Mouse (Mus musculus): Measurements from ENCODE around the gene Gm6525. TPM values are rescaled to one million over a fixed set of nuclear protein-coding genes. Genes with fewer than 3 reads are reported as not detected.

Gene Gm6525
- 2.9 TPM in 1 of 2 replicates, not detected in the other for polyA plus RNA-seq (2012; ENCODE audit: insufficient read depth, insufficient read length, missing spikeins)

GRCm38 (mm10) chr3:84173581-84174154, at the start of gene Gm6525:
TSS of gene Gm6525 (plus strand) at chr3:84174104.
- no peak within 1 kb of the TSS for H3K4me3 ChIP-seq (ENCODE audit: insufficient read depth, low read depth, low read length)
- H3K4me1 ChIP-seq (ENCODE audit: control insufficient read depth, insufficient read depth, insufficient read length, low read length) = no peaks in the 10 kb centered on the region
- no peak within 1 kb of the TSS for H3K27ac ChIP-seq (replicated peaks; ENCODE audit: low read depth, low read length)

- Histone ChIP-seq H3K27ac (replicated peaks; ENCODE audit: low read depth, low read length) (no peak overlapping the region), H3K4me1 (ENCODE audit: control insufficient read depth, insufficient read depth, insufficient read length, low read length) (peaks cover 6% of the 10 kb centered on the region; the same call in 1 of the 2 replicates), H3K4me3 (ENCODE audit: insufficient read depth, low read depth, low read length) (no peak overlapping the region)
Observed at GRCm38 (mm10) chr3:84125704-84126289, 48.1 kb upstream of the Gm6525 start.

DNA sequence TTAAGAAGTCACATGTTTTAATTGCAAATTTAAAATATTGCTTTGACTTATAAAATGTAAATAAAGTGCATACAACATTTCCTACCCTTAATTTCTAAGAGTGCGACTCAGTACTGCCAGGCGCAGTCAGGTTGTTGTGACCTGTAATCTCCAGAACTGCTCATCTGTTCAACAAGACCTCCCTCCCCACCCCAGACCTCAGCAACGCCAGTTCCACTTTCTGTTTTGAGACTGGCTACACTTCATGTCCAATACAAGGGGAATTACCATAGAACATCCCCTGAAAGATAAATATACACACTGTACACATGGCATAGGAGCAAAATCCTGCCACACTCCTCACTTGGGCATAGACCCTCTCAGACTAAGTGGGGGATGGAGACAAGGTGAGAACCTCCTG, 47.2 kb upstream of the Gm6525 start:
- Histone ChIP-seq H3K27ac (replicated peaks; ENCODE audit: low read depth, low read length) (no peak overlapping the region), H3K4me1 (ENCODE audit: control insufficient read depth, insufficient read depth, insufficient read length, low read length) (peaks cover 6% of the 10 kb centered on the region; the same call in 1 of the 2 replicates)

DNA sequence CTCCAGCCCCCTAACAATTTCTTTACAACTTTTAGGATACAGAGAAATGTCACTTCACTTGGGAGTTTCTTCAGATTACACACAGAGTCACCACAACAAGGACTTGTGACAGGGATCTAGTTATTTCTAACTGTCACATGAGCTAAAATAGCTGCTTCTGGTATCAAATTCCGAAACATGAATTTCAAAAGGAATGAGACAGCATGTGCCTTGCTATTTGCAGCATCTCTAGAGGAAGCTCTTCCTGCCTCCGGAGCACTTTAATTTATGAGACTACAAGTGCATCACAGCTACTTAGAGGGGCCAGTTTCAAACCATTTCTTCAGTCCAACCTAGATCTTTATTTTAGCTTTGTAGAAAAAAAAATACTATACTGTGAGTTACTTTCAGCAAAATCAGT, 46.5 kb upstream of the Gm6525 start:
- H3K27ac ChIP-seq (replicated peaks; ENCODE audit: low read depth, low read length) = no peak overlapping the region
- peaks cover 6% of the 10 kb centered on the region; the same call in 1 of the 2 replicates for H3K4me1 ChIP-seq (ENCODE audit: control insufficient read depth, insufficient read depth, insufficient read length, low read length)
- no peak overlapping the region for H3K4me3 ChIP-seq (ENCODE audit: insufficient read depth, low read depth, low read length)

More for the DNA sequence above, 47.2 kb upstream of the Gm6525 start:
- no peak overlapping the region for H3K4me3 ChIP-seq (ENCODE audit: insufficient read depth, low read depth, low read length)

GRCm38 (mm10) chr3:84128871-84129870, 44.7 kb upstream of the Gm6525 start:
- Histone ChIP-seq H3K4me3 (ENCODE audit: insufficient read depth, low read depth, low read length) (no peak overlapping the region), H3K4me1 (ENCODE audit: control insufficient read depth, insufficient read depth, insufficient read length, low read length) (peaks cover 6% of the 10 kb centered on the region; the same call in 1 of the 2 replicates), H3K27ac (replicated peaks; ENCODE audit: low read depth, low read length) (peak overlapping the region; percentile 47; the same call in 1 of the 2 replicates)

- H3K4me3 ChIP-seq (ENCODE audit: insufficient read depth, low read depth, low read length) = no peak overlapping the region
- no peak overlapping the region for H3K27ac ChIP-seq (replicated peaks; ENCODE audit: low read depth, low read length)
- peaks cover 7% of the 10 kb centered on the region; the same call in 1 of the 2 replicates for H3K4me1 ChIP-seq (ENCODE audit: control insufficient read depth, insufficient read depth, insufficient read length, low read length)
Observed at GRCm38 (mm10) chr3:84130776-84131175, 43.1 kb upstream of the Gm6525 start.

- Histone ChIP-seq H3K4me3 (ENCODE audit: insufficient read depth, low read depth, low read length) (no peak overlapping the region), H3K27ac (replicated peaks; ENCODE audit: low read depth, low read length) (no peak overlapping the region)
Observed at GRCm38 (mm10) chr3:84131369-84131768, 42.5 kb upstream of the Gm6525 start.

DNA sequence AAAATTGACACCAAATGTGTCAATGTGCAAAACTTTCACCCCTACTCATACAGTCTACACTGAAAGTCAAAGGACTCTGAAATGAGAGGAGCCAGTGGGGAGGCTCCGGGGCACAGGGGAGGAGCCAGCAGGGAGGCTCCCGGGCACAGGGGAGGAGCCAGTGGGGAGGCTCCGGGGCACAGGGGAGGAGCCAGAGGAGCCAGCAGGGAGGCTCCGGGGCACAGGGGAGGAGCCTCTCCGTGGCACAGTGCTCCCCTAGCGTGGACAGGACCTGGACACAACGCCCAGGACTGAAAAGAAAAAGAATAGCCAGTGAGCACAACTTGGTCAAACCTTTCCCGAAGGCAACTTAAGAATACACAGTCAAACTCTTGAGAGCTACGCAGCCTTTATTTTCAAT, 38.5 kb upstream of the Gm6525 start:
- Histone ChIP-seq H3K27ac (replicated peaks; ENCODE audit: low read depth, low read length) (peak overlapping the region; percentile 73), H3K4me3 (ENCODE audit: insufficient read depth, low read depth, low read length) (peak overlapping the region; percentile 39), H3K4me1 (ENCODE audit: control insufficient read depth, insufficient read depth, insufficient read length, low read length) (0 out of 2 replicates have a peak, but pooled peaks cover 2% of the 10 kb centered on the region)

More at GRCm38 (mm10) chr3:84131369-84131768, 42.5 kb upstream of the Gm6525 start:
- peaks cover 8% of the 10 kb centered on the region; the same call in 1 of the 2 replicates for H3K4me1 ChIP-seq (ENCODE audit: control insufficient read depth, insufficient read depth, insufficient read length, low read length)

GRCm38 (mm10) chr3:84135933-84136332, 38.0 kb upstream of the Gm6525 start:
- H3K27ac ChIP-seq (replicated peaks; ENCODE audit: low read depth, low read length) = peak overlapping the region; percentile 73
- 0 out of 2 replicates have a peak, but pooled peaks cover 2% of the 10 kb centered on the region for H3K4me1 ChIP-seq (ENCODE audit: control insufficient read depth, insufficient read depth, insufficient read length, low read length)
- peak overlapping the region; percentile 39 for H3K4me3 ChIP-seq (ENCODE audit: insufficient read depth, low read depth, low read length)

GRCm38 (mm10) chr3:84136509-84136908, 37.4 kb upstream of the Gm6525 start:
- peak overlapping the region; percentile 42 for H3K27ac ChIP-seq (replicated peaks; ENCODE audit: low read depth, low read length)
- no peak overlapping the region for H3K4me3 ChIP-seq (ENCODE audit: insufficient read depth, low read depth, low read length)
- 0 out of 2 replicates have a peak, but pooled peaks cover 2% of the 10 kb centered on the region for H3K4me1 ChIP-seq (ENCODE audit: control insufficient read depth, insufficient read depth, insufficient read length, low read length)

DNA sequence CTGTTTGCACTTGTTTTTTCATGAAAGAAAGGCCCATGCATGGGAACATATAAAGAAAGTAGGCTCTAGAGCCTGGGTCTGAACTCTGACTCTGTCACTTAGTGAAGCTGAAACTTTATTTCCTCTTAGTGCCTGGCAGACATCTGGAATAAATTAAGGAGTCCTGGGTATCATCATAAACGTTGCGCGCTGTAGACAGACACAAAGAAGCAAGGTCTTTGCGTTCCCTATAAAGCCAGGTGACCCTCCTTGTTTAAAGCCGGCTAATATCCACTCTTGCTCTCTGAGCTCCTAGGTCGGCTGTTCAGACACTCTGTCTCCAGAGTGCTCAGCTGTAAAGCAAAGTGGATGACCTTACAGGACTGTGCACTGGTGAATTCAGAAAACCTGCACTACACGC, 33.0 kb upstream of the Gm6525 start:
- no peak overlapping the region for H3K27ac ChIP-seq (replicated peaks; ENCODE audit: low read depth, low read length)
- no peak overlapping the region for H3K4me3 ChIP-seq (ENCODE audit: insufficient read depth, low read depth, low read length)

DNA sequence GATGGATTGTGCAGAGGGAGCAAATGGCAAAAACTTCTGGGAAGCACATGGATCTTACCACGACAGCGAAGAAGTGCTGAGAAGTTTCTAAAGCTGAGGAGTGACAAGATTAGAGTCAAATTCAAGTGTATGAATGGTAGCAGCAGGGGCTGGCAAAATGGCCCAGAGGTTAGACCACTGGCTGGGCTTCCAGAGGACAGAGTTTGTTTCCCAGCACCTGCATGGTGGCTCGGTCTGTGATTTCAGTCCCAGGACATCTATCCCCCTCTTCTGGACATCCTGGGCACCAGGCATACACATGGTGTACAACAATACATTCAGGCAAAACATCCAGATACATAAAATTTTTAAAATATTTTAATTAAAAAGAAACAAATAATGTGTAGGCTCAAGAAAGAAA, 24.1 kb upstream of the Gm6525 start:
- no peak overlapping the region for H3K4me3 ChIP-seq (ENCODE audit: insufficient read depth, low read depth, low read length)
- no peak overlapping the region for H3K27ac ChIP-seq (replicated peaks; ENCODE audit: low read depth, low read length)

More for the DNA sequence above, 33.0 kb upstream of the Gm6525 start:
- H3K4me1 ChIP-seq (ENCODE audit: control insufficient read depth, insufficient read depth, insufficient read length, low read length) = no peaks in the 10 kb centered on the region

GRCm38 (mm10) chr3:84154721-84155141, 19.2 kb upstream of the Gm6525 start:
- Histone ChIP-seq H3K4me1 (ENCODE audit: control insufficient read depth, insufficient read depth, insufficient read length, low read length) (no peaks in the 10 kb centered on the region), H3K27ac (replicated peaks; ENCODE audit: low read depth, low read length) (no peak overlapping the region), H3K4me3 (ENCODE audit: insufficient read depth, low read depth, low read length) (no peak overlapping the region)

More for the DNA sequence above, 24.1 kb upstream of the Gm6525 start:
- H3K4me1 ChIP-seq (ENCODE audit: control insufficient read depth, insufficient read depth, insufficient read length, low read length) = no peaks in the 10 kb centered on the region

GRCm38 (mm10) chr3:84155146-84155545, 18.8 kb upstream of the Gm6525 start:
- Histone ChIP-seq H3K27ac (replicated peaks; ENCODE audit: low read depth, low read length) (no peak overlapping the region), H3K4me3 (ENCODE audit: insufficient read depth, low read depth, low read length) (peak overlapping the region; percentile 62), H3K4me1 (ENCODE audit: control insufficient read depth, insufficient read depth, insufficient read length, low read length) (no peaks in the 10 kb centered on the region)

DNA sequence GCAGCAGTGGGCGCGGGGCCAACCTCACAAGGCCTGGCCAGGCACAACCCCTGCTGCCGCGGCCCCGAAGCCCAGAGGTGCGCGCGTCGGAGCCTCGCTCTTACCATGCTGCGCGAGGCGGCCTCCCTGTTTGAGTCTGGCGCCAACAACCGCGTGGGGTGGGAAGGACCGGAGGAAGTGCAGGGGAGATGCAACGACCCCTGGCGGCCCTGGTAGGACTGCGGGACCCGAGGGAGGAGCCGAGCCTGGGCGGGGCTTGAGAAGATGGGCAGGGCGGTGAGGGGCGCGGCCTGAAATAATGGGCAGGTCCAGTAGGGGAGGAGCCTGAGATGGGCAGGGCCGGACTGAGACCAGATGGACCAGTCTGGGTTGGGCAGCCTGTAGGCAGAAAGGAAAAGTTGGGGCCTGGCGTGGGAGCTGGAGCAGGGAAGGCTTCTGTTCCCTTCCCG, 18.3 kb upstream of the Gm6525 start, which contains the start of gene Mnd1:
Gene Mnd1 (minus strand): TSS at position 229 of the 449 bp plus-strand sequence.
- no peaks in the 10 kb centered on the region for H3K4me1 ChIP-seq (ENCODE audit: control insufficient read depth, insufficient read depth, insufficient read length, low read length)
- peak within 1 kb of the TSS; percentile 62 for H3K4me3 ChIP-seq (ENCODE audit: insufficient read depth, low read depth, low read length)
- H3K27ac ChIP-seq (replicated peaks; ENCODE audit: low read depth, low read length) = no peak within 1 kb of the TSS
